In the genomic region with DNA sequence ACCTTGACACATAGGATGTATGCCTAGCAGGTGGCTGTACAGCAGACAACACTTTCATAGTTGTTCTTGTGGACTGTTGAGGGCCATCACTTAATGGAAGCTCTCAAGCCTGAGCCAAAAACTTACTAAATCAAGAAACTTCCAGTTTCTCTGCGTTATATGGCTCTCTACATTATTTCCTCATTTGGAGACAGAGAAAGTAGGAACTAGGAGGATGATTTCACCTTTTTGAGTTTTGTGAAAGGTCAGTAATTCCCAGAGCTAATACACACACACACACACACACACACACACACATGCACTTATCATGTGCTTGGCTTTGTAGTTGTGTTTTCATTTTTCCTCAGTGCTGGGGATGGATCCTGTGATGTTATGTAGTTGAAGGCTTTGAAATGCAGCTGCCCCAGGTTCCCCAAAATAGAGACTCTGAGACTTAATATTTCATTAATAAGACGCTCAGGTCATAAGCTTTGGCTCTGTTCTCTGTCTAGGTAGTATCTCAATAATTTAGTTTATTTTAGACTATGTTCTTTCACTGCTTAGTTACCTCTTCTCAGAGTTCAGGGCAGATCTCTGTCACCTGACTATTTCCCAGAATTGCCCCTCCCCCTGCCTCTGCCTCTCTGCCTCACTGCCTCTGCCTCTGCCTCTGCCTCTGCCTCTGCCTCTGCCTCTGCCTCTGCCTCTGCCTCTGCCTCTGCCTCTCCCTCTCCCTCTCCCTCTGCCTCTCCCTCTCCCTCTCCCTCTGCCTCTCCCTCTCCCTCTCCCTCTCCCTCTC, we compare ENCODE assay signal across 12 mouse cellular contexts. TPM values are rescaled to one million over a fixed set of nuclear protein-coding genes. Genes with fewer than 3 reads are reported as not detected.
DNase-seq lines count a peak whose midpoint lies in the region; ATAC-seq and TF ChIP-seq lines count a peak whose summit lies in the region.
"Had no signal": no experiment of that assay in that cellular context is flagged by ENCODE, and none has a peak within 500 bp of the region (broad histone marks: within the 10 kb centered on the region; RNA-seq: fewer than 3 reads in every experiment).

No protein-coding gene starts in this region.

- no peak overlapping the region for H3K4me2 ChIP-seq in embryonic facial prominence, embryonic 14.5 days (ENCODE audit: low read depth, low read length)
- no peak overlapping the region for H3K4me2 ChIP-seq in kidney, embryonic 15.5 days
- H3K4me2 ChIP-seq: neural tube, embryonic 12.5 days had no signal

- TF ChIP-seq POLR2A in MEL (IDR thresholded peaks at IDR 0.05; ENCODE audit: control insufficient read depth in 1 of 2, insufficient read depth in 1 of 2, low read depth in 1 of 2, low read length in 2 of 2, poor library complexity in 1 of 2): no peak

- WGBS in embryonic facial prominence, embryonic 14.5 days: 83% methylated on average over 2 of the region's 2 CpGs
- WGBS in embryonic facial prominence, embryonic 10.5 days: 88% methylated on average over 2 of the region's 2 CpGs
- 94% methylated on average over 2 of the region's 2 CpGs for WGBS in kidney, embryonic 15.5 days
- 67% methylated on average over 1 of the region's 2 CpGs for WGBS in macrophage (ENCODE audit: missing documents)

- H3K36me3 ChIP-seq in embryonic facial prominence, embryonic 14.5 days (ENCODE audit: control insufficient read depth, insufficient read depth, low read length): no peaks in the 10 kb centered on the region
- H3K36me3 ChIP-seq in embryonic facial prominence, embryonic 10.5 days (replicated peaks): no peaks in the 10 kb centered on the region
- no peaks in the 10 kb centered on the region for H3K36me3 ChIP-seq in kidney, embryonic 15.5 days
- peaks cover 0 to 7% of the 10 kb centered on the region in 2 experiments; a peak in 2 of 4 replicates for H3K36me3 ChIP-seq in MEL (ENCODE audit: control insufficient read depth in 1 of 2, insufficient read depth in 2 of 2, low read length in 2 of 2)
- H3K36me3 ChIP-seq in macrophage (ENCODE audit: inconsistent target): no peaks in the 10 kb centered on the region
- H3K36me3 ChIP-seq: neural tube, embryonic 12.5 days had no signal

- DNase-seq in embryonic facial prominence, embryonic 14.5 days (ENCODE audit: low spot score): no peak
- no peak for DNase-seq in embryonic facial prominence, embryonic 10.5 days (ENCODE audit: low spot score)
- DNase-seq in kidney, adult 18-20 months: no peak
- peak; percentile 24 for DNase-seq in MEL (ENCODE audit: low read depth, low spot score)
- no peak for DNase-seq in thymus, postnatal 36 days
- DNase-seq in adrenal gland, postnatal 36 days: no peak
- DNase-seq: cerebellum, postnatal 14 days had no signal

- 0 out of 2 replicates have a peak, but pooled peaks cover 3% of the 10 kb centered on the region for H3K4me1 ChIP-seq in embryonic facial prominence, embryonic 14.5 days (ENCODE audit: control insufficient read depth, insufficient read depth, low read length)
- H3K4me1 ChIP-seq in embryonic facial prominence, embryonic 10.5 days: peaks cover 6% of the 10 kb centered on the region; the same call in 1 of the 2 replicates
- H3K4me1 ChIP-seq in kidney, embryonic 15.5 days: peaks cover 4% of the 10 kb centered on the region; the same call in 1 of the 2 replicates
- H3K4me1 ChIP-seq in MEL (ENCODE audit: control insufficient read depth in 1 of 2, insufficient read depth in 2 of 2, low read length in 2 of 2): peaks cover 2 to 5% of the 10 kb centered on the region in 2 experiments; a peak in 3 of 4 replicates
- H3K4me1 ChIP-seq: neural tube, embryonic 12.5 days had no signal

- TF ChIP-seq EP300 in MEL (IDR thresholded peaks at IDR 0.05; ENCODE audit: low read depth in 1 of 2, low read length in 2 of 2): no peak

- H3K27me3 ChIP-seq in embryonic facial prominence, embryonic 14.5 days (replicated peaks; ENCODE audit: control insufficient read depth, insufficient read depth, low read length): no peaks in the 10 kb centered on the region
- H3K27me3 ChIP-seq in embryonic facial prominence, embryonic 10.5 days (replicated peaks; ENCODE audit: low read depth, poor library complexity, severe bottlenecking): no peaks in the 10 kb centered on the region
- no peaks in the 10 kb centered on the region for H3K27me3 ChIP-seq in kidney, embryonic 15.5 days
- no peaks in the 10 kb centered on the region for H3K27me3 ChIP-seq in MEL (ENCODE audit: control insufficient read depth in 1 of 2, insufficient read depth in 2 of 2, low read length in 2 of 2)
- H3K27me3 ChIP-seq: neural tube, embryonic 12.5 days had no signal

- no peak overlapping the region for H3K9ac ChIP-seq in embryonic facial prominence, embryonic 14.5 days (ENCODE audit: low read depth, low read length)
- no peak overlapping the region for H3K9ac ChIP-seq in kidney, embryonic 15.5 days
- H3K9ac ChIP-seq in MEL (ENCODE audit: control insufficient read depth, low read depth, low read length, poor library complexity, severe bottlenecking): no peak overlapping the region
- H3K9ac ChIP-seq: neural tube, embryonic 12.5 days had no signal

- no peak for ATAC-seq in embryonic facial prominence, embryonic 14.5 days (ENCODE audit: low read depth)
- ATAC-seq in kidney, embryonic 15.5 days (replicated peaks; ENCODE audit: low FRiP score): no peak
- ATAC-seq: activated CD4-positive, CD25-positive, alpha-beta regulatory T cell, adult 4 months had no signal

- TF ChIP-seq RAD21 in MEL (IDR thresholded peaks at IDR 0.05; ENCODE audit: low read depth, low read length): no peak

- peaks cover 5% of the 10 kb centered on the region; the same call in 1 of the 2 replicates for H3K79me2 ChIP-seq in MEL (ENCODE audit: control insufficient read depth, insufficient read depth, low read length, poor library complexity)
- H3K79me2 ChIP-seq in macrophage (ENCODE audit: inconsistent target): no peaks in the 10 kb centered on the region

- H3K9me3 ChIP-seq in embryonic facial prominence, embryonic 14.5 days (ENCODE audit: control insufficient read depth, low read length): 0 out of 2 replicates have a peak, but pooled peaks cover 4% of the 10 kb centered on the region
- H3K9me3 ChIP-seq in embryonic facial prominence, embryonic 10.5 days: no peaks in the 10 kb centered on the region
- H3K9me3 ChIP-seq in kidney, embryonic 15.5 days (replicated peaks): no peaks in the 10 kb centered on the region
- no peaks in the 10 kb centered on the region for H3K9me3 ChIP-seq in MEL (replicated peaks; ENCODE audit: insufficient read depth, low read length)
- H3K9me3 ChIP-seq: neural tube, embryonic 12.5 days had no signal

- H3K4me3 ChIP-seq in embryonic facial prominence, embryonic 14.5 days (ENCODE audit: low read depth, low read length): no peak overlapping the region
- no peak overlapping the region for H3K4me3 ChIP-seq in embryonic facial prominence, embryonic 10.5 days
- no peak overlapping the region for H3K4me3 ChIP-seq in kidney, embryonic 15.5 days (replicated peaks)
- H3K4me3 ChIP-seq in MEL (ENCODE audit: control insufficient read depth in 1 of 2, insufficient read depth in 1 of 2, low read depth in 2 of 2, low read length in 2 of 2) (no peak overlapping the region), macrophage (ENCODE audit: inconsistent target) (no peak overlapping the region)
- H3K4me3 ChIP-seq: layer of hippocampus, adult 2 months; neural tube, embryonic 12.5 days had no signal

- TF ChIP-seq CTCF in MEL (IDR thresholded peaks at IDR 0.05 in 2 of 3, conservative IDR thresholded peaks at IDR 0.05 in 1 of 3; ENCODE audit: control insufficient read depth in 1 of 3, insufficient read depth in 1 of 3, low read depth in 2 of 3, low read length in 3 of 3, poor library complexity in 1 of 3, severe bottlenecking in 1 of 3): no peak

- H3K27ac ChIP-seq in embryonic facial prominence, embryonic 14.5 days (replicated peaks; ENCODE audit: low read depth, low read length): peak overlapping the region; percentile 70; the same call in 1 of the 2 replicates
- no peak overlapping the region for H3K27ac ChIP-seq in embryonic facial prominence, embryonic 10.5 days (replicated peaks)
- peak overlapping the region; percentile 87 for H3K27ac ChIP-seq in kidney, embryonic 15.5 days
- H3K27ac ChIP-seq in MEL (ENCODE audit: control insufficient read depth, low read depth, low read length) (no peak overlapping the region), macrophage (peak overlapping the region; percentile 92)
- H3K27ac ChIP-seq: layer of hippocampus, adult 2 months; neural tube, embryonic 12.5 days had no signal

TF ChIP-seq in MEL, 35 proteins besides CTCF, POLR2A, EP300 and RAD21:
- TF ChIP-seq ETS1 (IDR thresholded peaks at IDR 0.05; ENCODE audit: low read depth, low read length) (no peak), TCF12 (IDR thresholded peaks at IDR 0.05; ENCODE audit: low read depth, low read length) (no peak), CHD1 (IDR thresholded peaks at IDR 0.05; ENCODE audit: low read depth, low read length) (no peak), USF1 (IDR thresholded peaks at IDR 0.05; ENCODE audit: low read depth, low read length) (0 out of 2 replicates have a peak, but pooled peaks have one; percentile 54), GATA1 (IDR thresholded peaks at IDR 0.05; ENCODE audit: low read depth, low read length) (no peak)

RNA-seq across cellular contexts. Expression of a gene that starts 4.7 kb away (rescaled TPM):
- polyA plus RNA-seq in embryonic facial prominence, embryonic 14.5 days (2014; fragmentation: Nextera tagmentation; extraction: Ambion mirVana): 331 and 346 TPM in 2 replicates
- polyA plus RNA-seq in embryonic facial prominence, embryonic 10.5 days (2016; fragmentation: Nextera tagmentation; extraction: Ambion mirVana): 127 and 131 TPM in 2 replicates
- polyA plus RNA-seq in kidney, embryonic 15.5 days (2015; fragmentation: Nextera tagmentation; extraction: Ambion mirVana): 288 and 292 TPM in 2 replicates
- total RNA-seq in MEL (2012; rRNA removed): 73.7 and 76.7 TPM in 2 replicates
- polyA plus RNA-seq in MEL (2012; ENCODE audit: insufficient read depth in 1 of 2, insufficient read length in 2 of 2, low read depth in 1 of 2, low replicate concordance in 2 of 2, missing spikeins in 1 of 2) (100 to 1,000 TPM; 114 to 189 TPM), macrophage (2018) (310 to 487 TPM (median 468 TPM) in 3 replicates)
- 100 to 1,000 TPM in 23 of 26 experiments, 10 to 100 TPM in 3; 79.3 to 247 (median 149) TPM for total RNA-seq in macrophage (2018; cell fraction: chromatin; rRNA removed)
- 100 to 1,000 TPM; 244 to 564 (median 360) TPM for total RNA-seq in macrophage (2018; cell fraction: cytosol; rRNA removed)
- total RNA-seq in macrophage (2018; cell fraction: nucleus; rRNA removed): 100 to 1,000 TPM; 243 to 657 (median 475) TPM
- 100 to 1,000 TPM; 280 to 291 TPM for total RNA-seq in adrenal gland, postnatal 36 days (2021)

Comparison
In these comparisons a context has a peak if more than half of its experiments do, and no peak if none do; other contexts are left out.
1. H3K27ac ChIP-seq: peak in embryonic facial prominence, embryonic 14.5 days (single experiment), kidney, embryonic 15.5 days (single experiment) and macrophage (single experiment); none in embryonic facial prominence, embryonic 10.5 days (single experiment) and MEL (single experiment).